Mouse (Mus musculus): ENCODE data around the gene Ccdc36.

DNA sequence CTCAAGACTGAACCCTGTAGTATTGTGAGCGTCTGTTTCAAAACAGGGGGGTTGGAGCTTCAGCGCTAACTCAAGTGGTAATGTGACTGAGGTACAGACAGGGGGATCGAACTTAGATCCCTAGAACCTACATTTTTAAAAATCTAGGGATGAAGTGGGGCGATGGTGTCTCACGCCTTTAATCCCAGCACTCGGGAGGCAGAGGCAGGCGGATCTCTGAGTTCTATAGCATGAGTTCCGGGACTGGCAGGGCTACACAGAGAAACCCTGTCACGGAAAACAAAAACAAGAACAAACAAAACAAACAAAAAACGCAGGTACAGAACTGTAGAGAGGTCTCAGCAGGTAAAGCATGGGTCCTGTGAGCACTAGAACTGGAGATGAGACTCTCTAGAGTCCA is 28.7 kb upstream of the Ccdc36 start:
- TF ChIP-seq CTCF (IDR thresholded peaks at IDR 0.05; ENCODE audit: low read depth) (no peak), EP300 (IDR thresholded peaks at IDR 0.05; ENCODE audit: low read depth) (no peak)
